ENCODE assay signal across 14 mouse cellular contexts in genomic region chr11:57920263-57920662, GRCm38 (mm10).
DNase-seq lines count a peak whose midpoint lies in the region; ATAC-seq and TF ChIP-seq lines count a peak whose summit lies in the region.
"Had no signal": no experiment of that assay in that cellular context is flagged by ENCODE, and none has a peak within 500 bp of the region (broad histone marks: within the 10 kb centered on the region; RNA-seq: fewer than 3 reads in every experiment).

No protein-coding gene starts in this region.

- H3K4me3 ChIP-seq in liver, adult 2 months (ENCODE audit: insufficient read depth, low read depth, low read length) = no peak overlapping the region
- H3K4me3 ChIP-seq in liver, embryonic 12.5 days = no peak overlapping the region
- no peak overlapping the region for H3K4me3 ChIP-seq in hindbrain, embryonic 11.5 days (ENCODE audit: low read depth, low read length)
- H3K4me3 ChIP-seq: embryonic facial prominence, embryonic 13.5 days; forebrain, embryonic 15.5 days had no signal

- TF ChIP-seq POLR2A in liver, adult 2 months (IDR thresholded peaks at IDR 0.05; ENCODE audit: extremely low read depth, insufficient read depth, low read length) = no peak

- H3K27me3 ChIP-seq in liver, adult 2 months (ENCODE audit: control insufficient read depth, insufficient read depth, low read length) = no peaks in the 10 kb centered on the region
- peaks cover 3% of the 10 kb centered on the region; the same call in 1 of the 2 replicates for H3K27me3 ChIP-seq in liver, embryonic 12.5 days (replicated peaks)
- no peaks in the 10 kb centered on the region for H3K27me3 ChIP-seq in hindbrain, embryonic 11.5 days (ENCODE audit: control insufficient read depth, insufficient read depth, low read length)
- H3K27me3 ChIP-seq: embryonic facial prominence, embryonic 13.5 days; forebrain, embryonic 15.5 days had no signal

- DNase-seq in embryo, embryonic 10.5 days (ENCODE audit: low spot score) = peak; percentile 39
- no peak for DNase-seq in embryo, embryonic 11 days
- DNase-seq in liver, adult 2 months (ENCODE audit: extremely low read depth, low read depth, low spot score) = peak; percentile 13
- DNase-seq in B cell, adult 2 months = peak; percentile 49 to 53
- DNase-seq in hindbrain, embryonic 11.5 days (ENCODE audit: low spot score) = no peak
- DNase-seq in neural tube, embryonic 10.5 days (ENCODE audit: extremely low spot score, low spot score) = no peak
- DNase-seq: cerebellum, postnatal 10 days; lung, postnatal 10 days; right cerebral cortex, postnatal 4 days had no signal

- no peak for ATAC-seq in liver, embryonic 12.5 days
- ATAC-seq in common myeloid progenitor, adult 5-6 weeks (replicated peaks; ENCODE audit: low read depth, poor library complexity, severe bottlenecking) = 0 out of 2 replicates have a peak, but pooled peaks have one; percentile 32
- ATAC-seq in hindbrain, embryonic 11.5 days (ENCODE audit: low FRiP score) = no peak
- ATAC-seq: forebrain, embryonic 15.5 days; midbrain, embryonic 16.5 days had no signal

- no peak overlapping the region for H3K27ac ChIP-seq in liver, adult 2 months (replicated peaks; ENCODE audit: insufficient read depth, low read depth, low read length)
- H3K27ac ChIP-seq in liver, embryonic 12.5 days = no peak overlapping the region
- H3K27ac ChIP-seq in hindbrain, embryonic 11.5 days (ENCODE audit: low read depth, low read length) = no peak overlapping the region
- H3K27ac ChIP-seq: embryonic facial prominence, embryonic 13.5 days; forebrain, embryonic 15.5 days had no signal

- H3K9me3 ChIP-seq in liver, embryonic 12.5 days (replicated peaks) = no peaks in the 10 kb centered on the region
- no peaks in the 10 kb centered on the region for H3K9me3 ChIP-seq in hindbrain, embryonic 11.5 days (ENCODE audit: control insufficient read depth, low read length)
- H3K9me3 ChIP-seq: embryonic facial prominence, embryonic 13.5 days; forebrain, embryonic 15.5 days had no signal

- H3K36me3 ChIP-seq in liver, adult 2 months (ENCODE audit: control insufficient read depth, insufficient read depth, low read length) = no peaks in the 10 kb centered on the region
- no peaks in the 10 kb centered on the region for H3K36me3 ChIP-seq in liver, embryonic 12.5 days
- no peaks in the 10 kb centered on the region for H3K36me3 ChIP-seq in hindbrain, embryonic 11.5 days (ENCODE audit: control insufficient read depth, insufficient read depth, low read length)
- H3K36me3 ChIP-seq: embryonic facial prominence, embryonic 13.5 days; forebrain, embryonic 15.5 days had no signal

- H3K9ac ChIP-seq in liver, adult 2 months (ENCODE audit: low read depth, low read length) = no peak overlapping the region
- no peak overlapping the region for H3K9ac ChIP-seq in liver, embryonic 12.5 days
- no peak overlapping the region for H3K9ac ChIP-seq in hindbrain, embryonic 11.5 days (ENCODE audit: low read depth, low read length)
- H3K9ac ChIP-seq: embryonic facial prominence, embryonic 13.5 days; forebrain, embryonic 15.5 days had no signal

- no peak overlapping the region for H3K4me2 ChIP-seq in liver, embryonic 12.5 days
- H3K4me2 ChIP-seq in hindbrain, embryonic 11.5 days (replicated peaks; ENCODE audit: low read depth, low read length) = no peak overlapping the region
- H3K4me2 ChIP-seq: embryonic facial prominence, embryonic 13.5 days; forebrain, embryonic 15.5 days had no signal

- no peaks in the 10 kb centered on the region for H3K79me2 ChIP-seq in liver, adult 2 months (ENCODE audit: control insufficient read depth, insufficient read depth, low read length)

- 90% methylated on average over 2 of the region's 2 CpGs for WGBS in liver, adult 2 months
- 84% methylated on average over 2 of the region's 2 CpGs for WGBS in liver, embryonic 12.5 days (ENCODE audit: insufficient replicate concordance)
- 87% methylated on average over 2 of the region's 2 CpGs for WGBS in hindbrain, embryonic 11.5 days

- H3K4me1 ChIP-seq in liver, adult 2 months (ENCODE audit: control insufficient read depth, insufficient read depth, low read length) = no peaks in the 10 kb centered on the region
- H3K4me1 ChIP-seq in liver, embryonic 12.5 days = peaks cover 6% of the 10 kb centered on the region
- H3K4me1 ChIP-seq in hindbrain, embryonic 11.5 days (replicated peaks; ENCODE audit: control insufficient read depth, insufficient read depth, low read length) = no peaks in the 10 kb centered on the region
- H3K4me1 ChIP-seq: forebrain, embryonic 15.5 days had no signal

- peak; percentile 44; the same call in 1 of the 2 replicates for TF ChIP-seq CTCF in liver, adult 2 months (IDR thresholded peaks at IDR 0.05; ENCODE audit: low read depth, low read length)

Comparison
In these comparisons a context has a peak if more than half of its experiments do, and no peak if none do; other contexts are left out.
1. DNase-seq: peak in embryo, embryonic 10.5 days (single experiment), liver, adult 2 months (single experiment) and B cell, adult 2 months (2 of 2); none in embryo, embryonic 11 days (single experiment), hindbrain, embryonic 11.5 days (single experiment) and neural tube, embryonic 10.5 days (single experiment).